Mouse (Mus musculus): Measurements from ENCODE around the gene Nelfa. TPM values are rescaled to one million over a fixed set of nuclear protein-coding genes. Genes with fewer than 3 reads are reported as not detected.

The Nelfa gene
- total RNA-seq, 2 experiments from 2014 or later: 18.2 to 22.7 TPM

Small RNA genes within 50 kb of the gene (microRNA-seq; reads per million reads assigned to microRNA genes)
- gene Mir7024: 1.8 reads per million

Other genes with a start within 250 kb of the Nelfa start
- 1 to 10 TPM; 4.8 to 8.8 TPM for gene Fgfr3, start 214.7 kb downstream of the Nelfa start, total RNA-seq (2021)
- 100 to 1,000 TPM; 160 to 165 TPM for gene Letm1, start 153.6 kb downstream of the Nelfa start, total RNA-seq (2021)
- 10 to 100 TPM; 54.3 to 71.7 TPM for gene Nsd2, start 115.7 kb downstream of the Nelfa start, total RNA-seq (2021)
- 10 to 100 TPM; 18.2 to 23.6 TPM for gene Gm1673, start 47.0 kb upstream of the Nelfa start, total RNA-seq (2021)
- 10 to 100 TPM; 19.6 to 30.1 TPM for gene Nat8l, start 59.6 kb upstream of the Nelfa start, total RNA-seq (2021)
- gene Poln, start 233.0 kb upstream of the Nelfa start, total RNA-seq (2021): 10 to 100 TPM; 37.3 to 40.0 TPM
- 1 to 10 TPM; 9.3 to 9.8 TPM for gene Haus3, start 233.1 kb upstream of the Nelfa start, total RNA-seq (2021)

Measured in adrenal gland, postnatal 10 days (tissue).